Mouse (Mus musculus): ENCODE data around the gene Ccdc65. TPM values are rescaled to one million over a fixed set of nuclear protein-coding genes. Genes with fewer than 3 reads are reported as not detected.
"Not testable (repeated sequence)": the region's sequence is repeated elsewhere in the genome, so short reads cannot be mapped to it uniquely, and the experiment has no call there.

Ccdc65 gene
- polyA plus RNA-seq, 1 experiment from 2014 or later, result 0.90 TPM

DNA sequence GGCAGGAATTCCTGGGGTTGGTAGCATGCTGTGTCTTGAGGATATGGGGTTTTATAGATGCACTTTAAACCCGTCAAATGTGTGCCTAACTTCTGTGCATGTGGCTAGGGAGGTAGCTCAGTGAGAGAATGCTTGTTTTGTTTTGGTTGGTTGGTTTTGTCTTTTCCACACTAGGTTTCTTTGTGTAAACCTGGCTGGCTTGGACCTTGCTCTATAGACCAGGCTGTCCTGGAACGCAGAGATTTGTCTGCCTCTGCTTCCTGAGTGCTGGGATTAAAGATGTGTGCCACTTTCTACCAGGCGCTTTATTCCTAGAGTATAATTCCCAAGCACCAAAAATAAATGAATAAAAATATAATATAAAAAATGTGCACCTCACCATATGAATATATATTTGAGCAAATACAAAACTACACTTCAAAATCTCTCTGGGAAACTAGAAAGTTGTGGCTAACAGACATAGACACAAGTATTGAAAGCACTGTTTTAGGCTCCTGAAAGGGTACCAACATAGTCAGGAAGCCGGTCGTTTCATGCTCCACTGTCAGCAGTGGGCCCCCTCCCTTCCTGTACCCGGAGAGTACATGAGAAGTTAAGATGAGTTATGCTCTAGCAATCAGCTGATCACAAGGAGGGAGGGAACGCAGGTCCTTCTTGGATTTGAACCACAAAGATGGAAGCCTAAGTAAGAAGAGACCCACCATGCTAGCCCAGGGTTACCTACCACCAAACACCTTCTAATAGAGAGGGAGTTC lies 22.0 kb downstream of the Ccdc65 start:
- Histone ChIP-seq H3K9me3 (no peaks in the 10 kb centered on the region), H3K4me3 (no peak overlapping the region), H3K4me1 (peaks cover 29% of the 10 kb centered on the region), H3K27me3 (ENCODE audit: poor library complexity, severe bottlenecking) (peaks cover 47% of the 10 kb centered on the region), H3K27ac (no peak overlapping the region), H3K36me3 (replicated peaks) (peaks cover under 1% of the 10 kb centered on the region)
- WGBS, result 80% methylated on average over 7 of the region's 7 CpGs
- DNase-seq (ENCODE audit: extremely low spot score, low spot score), result no peak

- H3K4me1 ChIP-seq, result peaks cover 29% of the 10 kb centered on the region
- no peak overlapping the region for H3K4me3 ChIP-seq
- WGBS, result 87% methylated on average over 6 of the region's 6 CpGs
- H3K27me3 ChIP-seq (ENCODE audit: poor library complexity, severe bottlenecking), result peaks cover 39% of the 10 kb centered on the region
- no peak for DNase-seq (ENCODE audit: extremely low spot score, low spot score)
- no peaks in the 10 kb centered on the region for H3K9me3 ChIP-seq
- peaks cover 9% of the 10 kb centered on the region for H3K36me3 ChIP-seq (replicated peaks)
- no peak overlapping the region for H3K27ac ChIP-seq
These were observed 22.8 kb downstream of the Ccdc65 start for GRCm38 (mm10) chr15:98730790-98731189.

DNA sequence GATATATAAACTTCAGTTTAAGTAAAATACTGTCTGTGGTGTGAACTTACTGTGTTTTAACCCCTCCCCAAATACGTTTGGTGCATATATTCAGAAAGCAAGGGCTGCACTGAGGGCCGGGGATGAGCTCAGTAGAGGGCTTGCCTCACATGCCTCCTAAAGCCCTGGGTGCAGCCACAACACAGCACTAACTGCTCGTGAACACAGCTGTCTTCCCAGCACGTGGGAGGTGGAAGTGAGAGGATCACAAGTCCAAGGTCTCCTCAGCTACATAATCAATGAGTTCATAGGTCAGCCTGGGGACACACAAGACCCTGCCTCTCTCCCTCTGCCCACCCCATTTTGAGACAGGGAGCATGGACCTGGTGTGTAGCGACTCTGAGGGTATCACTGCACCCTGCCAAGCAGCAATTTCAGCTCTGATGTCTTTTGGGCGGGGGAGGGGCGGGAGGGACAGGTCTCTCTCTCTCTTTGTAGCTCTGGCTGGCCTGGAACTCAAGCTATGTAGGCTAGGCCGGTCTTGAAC lies 24.1 kb downstream of the Ccdc65 start:
- DNase-seq (ENCODE audit: extremely low spot score, low spot score), result no peak
- Histone ChIP-seq H3K4me1 (peaks cover 20% of the 10 kb centered on the region), H3K27me3 (ENCODE audit: poor library complexity, severe bottlenecking) (peaks cover 28% of the 10 kb centered on the region), H3K9me3 (no peaks in the 10 kb centered on the region), H3K36me3 (replicated peaks) (peaks cover 21% of the 10 kb centered on the region), H3K4me3 (no peak overlapping the region), H3K27ac (no peak overlapping the region)
- WGBS, result 74% methylated on average over 8 of the region's 8 CpGs

- Histone ChIP-seq H3K27me3 (ENCODE audit: poor library complexity, severe bottlenecking) (peaks cover 15% of the 10 kb centered on the region), H3K9me3 (no peaks in the 10 kb centered on the region), H3K36me3 (replicated peaks) (peaks cover 34% of the 10 kb centered on the region), H3K4me3 (no peak overlapping the region), H3K4me1 (peaks cover 7% of the 10 kb centered on the region), H3K27ac (no peak overlapping the region)
- DNase-seq (ENCODE audit: extremely low spot score, low spot score), result no peak
- WGBS, result 78% methylated on average over 6 of the region's 6 CpGs
These were observed 25.4 kb downstream of the Ccdc65 start for GRCm38 (mm10) chr15:98733370-98733769.

DNA sequence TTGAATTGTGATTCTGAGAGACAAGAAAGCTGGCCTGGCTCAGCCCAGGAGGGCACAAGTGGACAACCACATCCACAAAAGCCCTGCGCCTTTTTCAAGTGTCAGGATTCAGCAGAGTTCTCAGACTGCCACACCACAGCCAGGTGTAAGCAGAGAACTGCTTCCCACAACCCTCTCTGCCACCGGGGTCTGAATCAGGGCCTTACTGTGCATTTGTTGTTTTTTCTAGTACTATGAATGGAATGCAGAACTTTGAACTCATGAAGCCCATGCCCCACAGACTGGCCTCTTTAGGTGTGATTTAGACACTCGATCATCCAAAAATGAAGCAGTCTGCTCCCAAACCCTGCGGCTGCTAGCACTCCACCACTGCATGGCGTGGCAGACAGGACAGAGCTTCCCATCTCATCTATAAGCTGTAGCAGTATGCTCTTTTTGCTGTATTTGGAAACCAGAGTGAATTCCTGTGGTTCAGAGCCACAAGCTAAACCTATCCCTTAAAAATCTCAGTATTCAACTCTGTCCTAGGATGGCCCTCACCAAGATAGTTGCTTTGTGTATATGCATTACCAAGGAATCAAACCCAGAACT lies 26.1 kb downstream of the Ccdc65 start:
- WGBS, result 89% methylated on average over 5 of the region's 5 CpGs
- Histone ChIP-seq H3K27ac (no peak overlapping the region), H3K4me1 (peaks cover 5% of the 10 kb centered on the region), H3K9me3 (no peaks in the 10 kb centered on the region), H3K4me3 (no peak overlapping the region), H3K27me3 (ENCODE audit: poor library complexity, severe bottlenecking) (peaks cover 8% of the 10 kb centered on the region), H3K36me3 (replicated peaks) (peaks cover 41% of the 10 kb centered on the region)
- no peak for DNase-seq (ENCODE audit: extremely low spot score, low spot score)

- Histone ChIP-seq H3K9me3 (no peaks in the 10 kb centered on the region), H3K36me3 (replicated peaks) (peaks cover 66% of the 10 kb centered on the region), H3K27me3 (ENCODE audit: poor library complexity, severe bottlenecking) (no peaks in the 10 kb centered on the region), H3K4me1 (peaks cover 5% of the 10 kb centered on the region), H3K27ac (no peak overlapping the region), H3K4me3 (no peak overlapping the region)
- 90% methylated on average over 10 of the region's 10 CpGs for WGBS
- DNase-seq (ENCODE audit: extremely low spot score, low spot score), result no peak
These were observed 28.5 kb downstream of the Ccdc65 start for GRCm38 (mm10) chr15:98736521-98736920.

DNA sequence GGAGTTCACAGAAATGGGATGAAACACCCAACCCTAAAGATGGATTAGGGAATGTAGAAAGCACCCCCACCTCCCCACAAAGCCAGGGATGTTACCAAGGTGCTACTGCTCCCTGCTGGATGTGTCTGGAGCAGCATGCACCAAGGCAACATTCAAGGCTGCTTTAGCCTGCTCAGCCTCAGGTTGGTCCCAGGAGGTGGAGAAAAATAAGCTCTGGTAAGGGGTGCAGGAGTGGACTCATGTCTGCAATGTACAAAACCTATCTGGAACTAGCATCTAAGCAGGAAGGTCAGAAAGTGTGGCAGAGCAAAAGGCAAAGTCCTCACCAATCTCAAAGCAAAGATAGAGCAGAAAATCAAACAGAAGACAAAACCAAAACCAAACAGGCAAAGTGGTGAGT lies 29.9 kb downstream of the Ccdc65 start:
- DNase-seq (ENCODE audit: extremely low spot score, low spot score), result no peak
- H3K4me1 ChIP-seq, result no peaks in the 10 kb centered on the region
- no peaks in the 10 kb centered on the region for H3K9me3 ChIP-seq
- no peak overlapping the region for H3K27ac ChIP-seq
- H3K27me3 ChIP-seq (ENCODE audit: poor library complexity, severe bottlenecking), result no peaks in the 10 kb centered on the region
- H3K4me3 ChIP-seq, result no peak overlapping the region
- peaks cover 80% of the 10 kb centered on the region for H3K36me3 ChIP-seq (replicated peaks)

- H3K36me3 ChIP-seq (replicated peaks), result peaks cover 86% of the 10 kb centered on the region
- no peak overlapping the region for H3K4me3 ChIP-seq
- no peaks in the 10 kb centered on the region for H3K4me1 ChIP-seq
- H3K27me3 ChIP-seq (ENCODE audit: poor library complexity, severe bottlenecking), result no peaks in the 10 kb centered on the region
- no peak for DNase-seq (ENCODE audit: extremely low spot score, low spot score)
- 69% methylated on average over 4 of the region's 4 CpGs for WGBS
- H3K27ac ChIP-seq, result no peak overlapping the region
- no peaks in the 10 kb centered on the region for H3K9me3 ChIP-seq
These were observed 30.8 kb downstream of the Ccdc65 start for GRCm38 (mm10) chr15:98738796-98739195.

GRCm38 (mm10) chr15:98740219-98740618 lies 32.2 kb downstream of the Ccdc65 start:
- Histone ChIP-seq H3K4me1 (no peaks in the 10 kb centered on the region), H3K9me3 (no peaks in the 10 kb centered on the region), H3K27ac (no peak overlapping the region), H3K4me3 (no peak overlapping the region), H3K36me3 (replicated peaks) (peaks cover 90% of the 10 kb centered on the region), H3K27me3 (ENCODE audit: poor library complexity, severe bottlenecking) (no peaks in the 10 kb centered on the region)
- WGBS, result 90% methylated on average over 8 of the region's 8 CpGs
- no peak for DNase-seq (ENCODE audit: extremely low spot score, low spot score)

GRCm38 (mm10) chr15:98742766-98743428 lies 34.9 kb downstream of the Ccdc65 start:
- Histone ChIP-seq H3K27ac (no peak overlapping the region), H3K4me3 (no peak overlapping the region)
- 92% methylated on average over 8 of the region's 8 CpGs for WGBS

GRCm38 (mm10) chr15:98743863-98744262 lies 35.9 kb downstream of the Ccdc65 start:
- H3K9me3 ChIP-seq; H3K4me1 ChIP-seq; H3K27me3 ChIP-seq (ENCODE audit: poor library complexity, severe bottlenecking); H3K27ac ChIP-seq; DNase-seq (ENCODE audit: extremely low spot score, low spot score); H3K4me3 ChIP-seq: not testable (repeated sequence)
- peaks cover 54% of the 10 kb centered on the region for H3K36me3 ChIP-seq (replicated peaks)
- WGBS, result 93% methylated on average over 3 of the region's 3 CpGs

More at GRCm38 (mm10) chr15:98742766-98743428, 34.9 kb downstream of the Ccdc65 start:
- H3K27me3 ChIP-seq (ENCODE audit: poor library complexity, severe bottlenecking), result no peaks in the 10 kb centered on the region
- no peaks in the 10 kb centered on the region for H3K9me3 ChIP-seq
- no peak for DNase-seq (ENCODE audit: extremely low spot score, low spot score)
- no peaks in the 10 kb centered on the region for H3K4me1 ChIP-seq
- peaks cover 64% of the 10 kb centered on the region for H3K36me3 ChIP-seq (replicated peaks)

- H3K27me3 ChIP-seq (ENCODE audit: poor library complexity, severe bottlenecking), result no peaks in the 10 kb centered on the region
- no peaks in the 10 kb centered on the region for H3K4me1 ChIP-seq
- 95% methylated on average over 10 of the region's 10 CpGs for WGBS
- no peaks in the 10 kb centered on the region for H3K9me3 ChIP-seq
- H3K36me3 ChIP-seq (replicated peaks), result peaks cover 49% of the 10 kb centered on the region
- H3K27ac ChIP-seq, result no peak overlapping the region
- H3K4me3 ChIP-seq, result no peak overlapping the region
- DNase-seq (ENCODE audit: extremely low spot score, low spot score), result no peak
These were observed 38.4 kb downstream of the Ccdc65 start for GRCm38 (mm10) chr15:98746344-98746965.

Data from forebrain, embryonic 10.5 days (tissue).